Mouse (Mus musculus) neural tube, embryonic 11.5 days (tissue): ENCODE measurements around the gene Cdc42bpa. TPM values are rescaled to one million over a fixed set of nuclear protein-coding genes. Genes with fewer than 3 reads are reported as not detected.

Experiments
- ATAC-seq: fragments of 200-750 bp; cut with Nextera tagmentation; 2 replicates; pipeline ENCODE4 v1.8.0; 2017; ENCODE audit warnings: moderate number of reproducible peaks, mild to moderate bottlenecking, moderate TSS enrichment, moderate library complexity; ENCODE audit not compliant: insufficient read depth, low FRiP score, low TSS enrichment
- DNase-seq: peaks from one replicate; pipeline ENCODE4 v3.0.0-alpha.2; 2015; ENCODE audit warnings: low spot score
- H3K27ac ChIP-seq: fragments of 300-500 bp; sonication (generic); 2 replicates; pipeline ENCODE4 v1.5.1; 2014; ENCODE audit warnings: low read depth, mild to moderate bottlenecking, low read length
- H3K27me3 ChIP-seq: fragments of 300-500 bp; sonication (generic); 2 replicates; pipeline ENCODE4 v1.6.1; 2014; ENCODE audit warnings: mild to moderate bottlenecking, low read length, mixed read lengths; ENCODE audit not compliant: control insufficient read depth, insufficient read depth
- H3K36me3 ChIP-seq: fragments of 300-500 bp; sonication (generic); 2 replicates; pipeline ENCODE4 v1.6.1; 2014; ENCODE audit warnings: mild to moderate bottlenecking, low read length, moderate library complexity, mixed read lengths; ENCODE audit not compliant: control insufficient read depth, insufficient read depth
- H3K4me1 ChIP-seq: fragments of 300-500 bp; sonication (generic); 2 replicates; pipeline ENCODE4 v1.6.1; 2014; ENCODE audit warnings: low read length, mixed read lengths; ENCODE audit not compliant: control insufficient read depth, insufficient read depth
- H3K4me2 ChIP-seq: fragments of 300-500 bp; sonication (generic); 2 replicates; pipeline ENCODE4 v1.6.1; 2014; ENCODE audit warnings: low read depth, mild to moderate bottlenecking, moderate library complexity
- H3K4me3 ChIP-seq: fragments of 300-500 bp; sonication (generic); 2 replicates; pipeline ENCODE4 v1.5.1; 2014; ENCODE audit warnings: low read depth, low read length
- H3K9ac ChIP-seq: fragments of 300-500 bp; sonication (generic); 2 replicates; pipeline ENCODE4 v1.6.1; 2014; ENCODE audit warnings: mild to moderate bottlenecking, low read length
- H3K9me3 ChIP-seq: fragments of 300-500 bp; sonication (generic); 2 replicates; pipeline ENCODE4 v1.6.1; 2016; ENCODE audit warnings: low read length; ENCODE audit not compliant: control insufficient read depth
- WGBS: fragments of 180-500 bp; shearing (Covaris S2); extraction: QIAGEN DNeasy Blood & Tissue Kit; methylation state at CpG from one replicate; pipeline ENCODE4 v1.1.7; 2014; 5-methylcytosine and 5-hydroxymethylcytosine counted together
- polyA plus RNA-seq: library from polyadenylated mRNA; unstranded; fragments of >200 nt; fragmentation: Nextera tagmentation; extraction: Ambion mirVana; gene quantifications from 2 replicates; pipeline ENCODE4 v1.2.1, GENCODE M21; 2014

Gene Cdc42bpa
- polyA plus RNA-seq, 1 experiment from 2014 or later = 15.5 TPM

- Histone ChIP-seq H3K27ac (no peak overlapping the region), H3K36me3 (no peaks in the 10 kb centered on the region), H3K27me3 (no peaks in the 10 kb centered on the region), H3K9ac (no peak overlapping the region), H3K4me3 (no peak overlapping the region), H3K4me2 (no peak overlapping the region), H3K4me1 (no peaks in the 10 kb centered on the region), H3K9me3 (no peaks in the 10 kb centered on the region)
- 89% methylated on average over 7 of the region's 7 CpGs for WGBS
- ATAC-seq (no peak), DNase-seq (no peak)
Observed at GRCm38 (mm10) chr1:180181304-180181965, 221.2 kb downstream of the Cdc42bpa start.

DNA sequence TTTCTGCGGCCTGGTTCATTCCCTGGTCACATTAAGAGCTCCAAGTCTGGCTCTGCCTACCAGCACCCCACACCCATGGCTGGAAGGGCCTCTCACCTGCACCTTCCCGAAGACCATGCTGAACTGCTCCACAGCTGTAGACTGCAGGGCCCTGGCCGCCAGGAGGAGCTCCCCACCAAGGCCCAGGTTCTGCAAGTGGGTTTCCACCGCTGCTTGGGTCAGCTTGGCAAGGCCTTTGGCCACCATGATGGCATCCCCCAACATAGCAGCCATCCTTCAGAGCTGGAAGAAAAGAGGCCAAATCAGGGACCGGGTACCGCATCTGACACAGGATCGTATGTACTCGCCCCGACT lies 221.7 kb downstream of the Cdc42bpa start:
- H3K4me2 ChIP-seq = no peak overlapping the region
- no peaks in the 10 kb centered on the region for H3K9me3 ChIP-seq
- no peaks in the 10 kb centered on the region for H3K27me3 ChIP-seq
- WGBS = 89% methylated on average over 9 of the region's 9 CpGs
- no peak overlapping the region for H3K9ac ChIP-seq
- no peaks in the 10 kb centered on the region for H3K36me3 ChIP-seq
- no peak overlapping the region for H3K27ac ChIP-seq
- no peak overlapping the region for H3K4me3 ChIP-seq
- no peaks in the 10 kb centered on the region for H3K4me1 ChIP-seq
- DNase-seq = no peak
- no peak for ATAC-seq

DNA sequence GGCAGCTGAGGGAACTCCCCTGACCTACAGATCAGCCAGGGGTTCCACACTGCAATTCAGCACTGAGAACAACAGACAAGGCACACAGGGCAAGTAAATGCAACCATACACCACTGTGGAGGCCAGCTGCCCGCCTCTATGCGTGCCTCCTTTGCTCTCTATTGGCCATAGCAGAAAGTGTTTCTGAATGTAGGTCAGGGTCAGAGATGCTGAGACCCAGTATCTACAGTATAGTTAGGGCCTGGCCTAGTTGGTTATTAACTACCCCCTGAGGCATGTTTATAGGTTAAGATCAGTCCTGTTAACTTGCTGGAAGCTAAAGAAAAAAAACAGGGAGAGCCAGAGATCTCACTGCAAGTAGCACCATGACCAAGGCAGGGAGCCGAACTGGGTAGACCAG lies 222.5 kb downstream of the Cdc42bpa start:
- no peak overlapping the region for H3K4me3 ChIP-seq
- no peak overlapping the region for H3K27ac ChIP-seq
- no peak overlapping the region for H3K9ac ChIP-seq
- no peaks in the 10 kb centered on the region for H3K36me3 ChIP-seq
- WGBS = 71% methylated on average over 3 of the region's 3 CpGs
- H3K4me1 ChIP-seq = no peaks in the 10 kb centered on the region
- no peak for ATAC-seq
- H3K4me2 ChIP-seq = no peak overlapping the region
- no peaks in the 10 kb centered on the region for H3K9me3 ChIP-seq
- H3K27me3 ChIP-seq = no peaks in the 10 kb centered on the region
- no peak for DNase-seq

DNA sequence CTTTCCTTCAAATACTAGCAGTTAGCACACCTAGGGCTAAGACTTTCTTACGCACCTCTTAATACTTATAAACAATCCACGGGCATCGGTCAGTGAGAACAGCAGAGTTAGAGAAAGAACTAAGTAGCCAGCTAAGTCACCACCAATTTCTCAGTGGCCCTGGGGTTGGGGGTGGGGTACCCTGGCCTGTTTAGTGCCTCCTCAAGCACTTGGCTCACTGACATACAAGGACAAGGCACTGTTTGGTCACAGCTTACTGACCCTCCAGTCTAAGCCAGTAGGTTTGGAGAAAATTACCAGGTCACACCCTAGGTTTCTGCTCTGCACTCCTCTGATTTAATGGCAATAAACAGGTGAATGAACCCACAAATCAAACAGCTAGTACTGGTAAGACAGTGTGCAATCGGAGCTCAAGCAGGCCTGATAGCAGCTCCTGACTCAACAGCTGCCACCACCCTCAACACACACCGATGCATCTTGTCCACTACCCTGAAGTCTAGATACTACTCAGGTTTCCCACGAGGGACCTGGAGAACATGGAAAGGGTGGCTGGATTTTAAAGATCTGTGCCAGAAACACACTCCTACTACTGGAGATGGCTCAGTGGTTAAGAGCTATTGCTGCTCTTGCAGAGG lies 223.4 kb downstream of the Cdc42bpa start:
- Histone ChIP-seq H3K9me3 (no peaks in the 10 kb centered on the region), H3K27me3 (no peaks in the 10 kb centered on the region), H3K27ac (no peak overlapping the region), H3K4me2 (no peak overlapping the region), H3K4me1 (no peaks in the 10 kb centered on the region), H3K36me3 (no peaks in the 10 kb centered on the region), H3K4me3 (no peak overlapping the region), H3K9ac (no peak overlapping the region)
- 93% methylated on average over 6 of the region's 6 CpGs for WGBS
- ATAC-seq (no peak), DNase-seq (no peak)

DNA sequence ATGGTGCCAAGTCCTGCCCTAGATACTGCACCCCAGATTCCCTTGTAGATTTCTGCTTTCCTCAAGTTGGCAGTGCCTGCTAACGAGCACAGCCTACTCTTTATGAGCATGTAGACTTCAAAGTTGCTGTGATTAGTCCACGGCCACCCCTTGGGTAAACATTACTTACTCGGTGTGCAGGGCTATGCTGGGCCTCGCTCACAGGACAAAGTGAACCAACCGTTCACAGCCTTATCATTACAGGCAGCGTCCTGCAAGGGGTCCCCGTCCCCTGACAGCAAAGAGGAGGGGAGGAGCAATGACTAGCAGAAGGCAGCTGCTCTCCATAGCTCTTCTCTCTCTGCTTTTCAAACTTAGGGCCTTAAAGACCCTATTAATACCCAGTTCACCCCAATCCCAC lies 224.5 kb downstream of the Cdc42bpa start:
- H3K27ac ChIP-seq = no peak overlapping the region
- no peak overlapping the region for H3K4me3 ChIP-seq
- H3K36me3 ChIP-seq = no peaks in the 10 kb centered on the region
- H3K9me3 ChIP-seq = no peaks in the 10 kb centered on the region
- no peak overlapping the region for H3K9ac ChIP-seq
- no peak overlapping the region for H3K4me2 ChIP-seq
- ATAC-seq = no peak
- H3K4me1 ChIP-seq = no peaks in the 10 kb centered on the region
- H3K27me3 ChIP-seq = no peaks in the 10 kb centered on the region
- 56% methylated on average over 7 of the region's 7 CpGs for WGBS
- DNase-seq = no peak

DNA sequence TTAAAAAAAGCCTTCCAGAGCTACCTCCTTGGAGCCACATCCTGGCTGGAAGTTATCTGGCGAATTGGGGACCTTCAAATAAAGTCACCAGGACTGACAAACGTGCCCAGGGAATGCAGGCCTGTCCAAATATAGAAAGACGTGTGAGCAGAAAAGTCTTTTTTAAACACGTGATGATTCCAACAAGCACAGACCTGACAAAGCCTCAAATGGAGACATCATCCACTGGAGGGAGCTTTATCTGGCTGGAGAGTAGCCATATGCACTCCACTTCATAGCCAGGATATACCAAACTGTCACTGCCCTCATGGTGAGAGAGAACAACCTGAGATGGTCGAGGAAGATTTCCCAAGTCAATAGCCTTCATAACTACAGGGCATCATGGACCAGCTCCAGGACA lies 225.6 kb downstream of the Cdc42bpa start:
- H3K9me3 ChIP-seq = no peaks in the 10 kb centered on the region
- WGBS = 68% methylated on average over 5 of the region's 5 CpGs
- H3K27ac ChIP-seq = no peak overlapping the region
- DNase-seq = no peak
- H3K4me2 ChIP-seq = no peak overlapping the region
- no peaks in the 10 kb centered on the region for H3K4me1 ChIP-seq
- H3K36me3 ChIP-seq = no peaks in the 10 kb centered on the region
- no peak for ATAC-seq
- no peaks in the 10 kb centered on the region for H3K27me3 ChIP-seq
- no peak overlapping the region for H3K9ac ChIP-seq
- H3K4me3 ChIP-seq = no peak overlapping the region

GRCm38 (mm10) chr1:180186371-180186770 lies 226.1 kb downstream of the Cdc42bpa start:
- no peaks in the 10 kb centered on the region for H3K9me3 ChIP-seq
- H3K4me1 ChIP-seq = no peaks in the 10 kb centered on the region
- H3K27me3 ChIP-seq = no peaks in the 10 kb centered on the region
- no peak overlapping the region for H3K9ac ChIP-seq
- no peak for DNase-seq
- no peak overlapping the region for H3K4me2 ChIP-seq
- H3K36me3 ChIP-seq = no peaks in the 10 kb centered on the region
- no peak for ATAC-seq
- H3K27ac ChIP-seq = no peak overlapping the region
- no peak overlapping the region for H3K4me3 ChIP-seq
- 82% methylated on average over 3 of the region's 3 CpGs for WGBS

DNA sequence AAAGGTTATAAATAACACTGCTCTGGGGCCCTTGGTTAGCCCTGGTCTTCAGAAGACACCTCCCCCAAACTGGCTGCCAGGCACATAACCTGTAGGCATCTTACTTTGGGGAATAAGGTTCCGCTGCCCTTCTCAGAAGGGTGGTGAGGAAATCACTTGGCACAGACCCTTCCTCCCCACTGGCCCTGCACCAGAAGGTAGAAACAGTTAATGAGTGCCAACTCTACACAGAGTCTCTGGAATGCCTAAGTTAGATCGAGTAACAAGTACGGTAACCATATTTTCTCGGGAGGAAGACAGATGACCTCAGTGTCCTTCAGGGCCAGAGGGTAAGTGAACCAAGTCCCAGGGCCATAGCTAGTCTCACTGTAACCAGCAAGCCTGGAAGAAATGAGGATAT lies 228.7 kb downstream of the Cdc42bpa start:
- Histone ChIP-seq H3K27me3 (no peaks in the 10 kb centered on the region), H3K4me1 (no peaks in the 10 kb centered on the region), H3K4me3 (no peak overlapping the region), H3K27ac (no peak overlapping the region), H3K36me3 (no peaks in the 10 kb centered on the region), H3K4me2 (no peak overlapping the region), H3K9me3 (no peaks in the 10 kb centered on the region), H3K9ac (no peak overlapping the region)
- ATAC-seq = no peak
- 88% methylated on average over 4 of the region's 4 CpGs for WGBS
- no peak for DNase-seq

- Histone ChIP-seq H3K27me3 (no peaks in the 10 kb centered on the region), H3K4me2 (no peak overlapping the region), H3K27ac (no peak overlapping the region), H3K9me3 (no peaks in the 10 kb centered on the region), H3K9ac (no peak overlapping the region), H3K4me3 (no peak overlapping the region), H3K4me1 (peaks cover 5% of the 10 kb centered on the region), H3K36me3 (no peaks in the 10 kb centered on the region)
- 86% methylated on average over 8 of the region's 8 CpGs for WGBS
- no peak for DNase-seq
- no peak for ATAC-seq
Observed at GRCm38 (mm10) chr1:180191112-180191511, 230.8 kb downstream of the Cdc42bpa start.
